Mouse (Mus musculus) gastrocnemius, postnatal 36 days (tissue): ENCODE measurements around the gene Fndc3b. TPM values are rescaled to one million over a fixed set of nuclear protein-coding genes. Genes with fewer than 3 reads are reported as not detected.

Source experiments
- DNase-seq, 2 experiments: peaks; one replicate each; pipeline ENCODE4 v3.0.0; 2022
- intact Hi-C: fragments of 180-260 bp; cut with DNase I; formaldehyde crosslinking; loops from one replicate; pipeline ENCODE4 v1.15.1; 2025
- total RNA-seq, 2 experiments: library from RNA; stranded (reverse); gene quantifications; 2 replicates each; pipeline ENCODE4 v1.2.3; 2021

Fndc3b gene
- total RNA-seq, 2 experiments from 2014 or later = 17.1 to 22.2 TPM

DNA sequence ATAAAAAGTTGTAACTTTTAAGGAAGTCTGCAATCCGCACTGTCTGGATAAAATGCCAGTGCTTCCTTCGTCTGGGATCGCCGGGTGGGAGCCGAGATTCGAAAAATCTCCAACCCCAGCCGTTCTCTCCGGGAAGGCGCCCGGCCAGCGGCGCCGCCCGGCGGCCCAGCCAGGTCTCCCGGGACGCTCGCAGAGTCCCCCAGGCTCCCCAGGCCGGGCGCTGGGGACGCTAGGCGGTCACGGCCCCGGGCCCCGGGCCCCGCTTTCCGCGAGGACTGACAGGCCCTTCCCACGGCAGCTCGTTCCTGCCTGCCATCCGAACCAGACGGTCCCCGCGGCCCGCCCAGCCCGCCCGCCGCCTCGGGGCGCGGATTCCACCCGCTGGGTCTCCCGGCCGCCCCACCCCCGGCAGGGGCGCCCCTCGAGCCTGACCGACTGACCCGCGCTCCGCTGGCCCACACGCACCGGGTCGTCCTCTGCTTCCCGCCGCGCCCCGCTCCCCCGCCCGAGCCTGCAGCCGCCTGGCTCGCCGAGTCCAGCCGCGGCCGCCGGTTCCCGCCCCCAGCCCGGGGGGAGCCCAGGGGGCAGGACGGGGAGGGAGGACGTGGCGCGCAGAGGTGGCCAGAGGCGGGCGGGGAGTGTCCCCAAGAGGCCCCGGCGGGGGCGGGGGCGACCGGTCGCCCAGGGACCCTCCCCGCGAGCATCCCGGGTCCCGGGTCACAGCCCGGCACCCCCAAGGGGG lies 1.0 kb downstream of the Fndc3b start:
- intact Hi-C loops = loop anchor here (2.0 to 5.0 kb wide), 2 partner anchors 138 to 153 kb away; no protein-coding TSS in a partner anchor
- DNase-seq = peak; percentile 76 to 82

DNA sequence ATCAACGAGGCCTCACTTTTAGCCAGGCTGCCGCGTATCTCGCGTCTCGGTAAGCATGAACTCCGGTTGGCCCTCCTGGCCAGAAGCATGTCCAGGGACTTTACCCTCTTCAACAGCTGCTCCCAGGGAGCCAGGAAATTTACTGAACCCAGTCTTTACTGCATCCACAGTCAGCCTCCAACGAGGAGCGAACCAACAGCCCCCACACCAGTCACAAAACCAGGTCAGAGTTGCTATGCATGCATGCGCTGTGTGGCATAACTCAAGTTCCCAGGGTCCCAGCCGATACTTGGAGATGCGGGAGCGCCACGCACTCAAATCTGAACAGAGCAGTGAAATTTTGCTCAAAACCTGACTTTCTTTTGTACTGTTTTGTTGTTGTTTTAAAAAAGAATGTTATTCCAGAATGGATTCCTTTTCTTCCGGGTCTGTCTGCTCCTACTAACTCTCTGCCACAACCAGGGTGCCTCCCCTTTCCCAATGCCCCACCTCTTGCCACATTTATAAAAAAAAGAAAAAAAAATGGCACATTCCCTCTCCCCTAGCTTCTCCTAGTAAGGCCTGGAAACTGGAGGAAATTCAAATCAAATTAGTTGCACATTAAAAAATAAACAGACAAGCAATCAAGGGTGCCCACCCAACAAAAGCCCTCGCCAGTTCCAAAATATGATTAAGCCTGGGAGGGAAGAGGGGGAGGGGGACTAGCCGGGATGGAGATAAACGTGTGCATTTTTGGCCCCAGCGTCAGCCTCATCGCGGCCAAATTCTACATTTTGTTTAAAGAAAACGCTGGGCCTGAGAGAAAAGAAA lies 1.8 kb downstream of the Fndc3b start:
- peak in 1 of 2 experiments; percentile 24 for DNase-seq
- intact Hi-C loops = no loop called here

DNA sequence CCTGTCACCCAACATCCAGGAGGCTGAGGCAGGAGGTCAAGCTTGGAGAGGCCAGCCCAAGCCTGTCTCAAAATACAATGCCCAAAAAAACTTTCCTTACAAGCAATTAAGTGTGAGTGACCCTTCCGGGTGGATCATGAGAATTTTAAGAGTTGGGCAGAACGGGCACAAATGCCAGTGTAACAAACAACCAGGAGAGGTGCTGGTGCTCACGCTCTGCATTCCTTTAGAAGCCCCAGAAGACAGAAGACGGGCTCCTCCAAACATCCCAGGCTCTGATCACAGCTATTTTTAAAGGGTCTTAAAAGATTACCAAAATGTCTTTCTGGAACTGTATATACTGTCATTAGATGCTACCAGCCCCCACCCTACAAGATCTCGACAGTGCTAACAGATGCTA lies 2.5 kb downstream of the Fndc3b start:
- no peak for DNase-seq
- intact Hi-C loops = no loop called here

DNA sequence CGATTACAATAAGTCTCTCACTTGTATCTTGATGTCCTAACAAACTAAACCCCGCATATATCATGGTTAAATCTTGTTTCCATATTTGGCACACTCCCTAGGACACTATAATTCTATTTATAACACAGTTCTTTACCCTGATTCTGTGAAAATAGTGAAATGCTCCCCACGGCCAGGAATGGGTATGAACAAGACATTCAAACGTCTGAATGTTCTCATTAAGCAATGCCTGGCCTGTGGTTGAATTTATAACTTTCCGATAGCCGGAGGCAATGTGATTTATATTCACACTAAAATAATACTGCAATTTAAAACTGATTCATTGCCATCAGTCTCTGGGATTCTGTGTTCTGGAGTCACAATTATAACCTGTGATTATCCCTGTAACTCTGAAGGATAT lies 5.3 kb downstream of the Fndc3b start:
- intact Hi-C loops = no loop called here
- no peak for DNase-seq

DNA sequence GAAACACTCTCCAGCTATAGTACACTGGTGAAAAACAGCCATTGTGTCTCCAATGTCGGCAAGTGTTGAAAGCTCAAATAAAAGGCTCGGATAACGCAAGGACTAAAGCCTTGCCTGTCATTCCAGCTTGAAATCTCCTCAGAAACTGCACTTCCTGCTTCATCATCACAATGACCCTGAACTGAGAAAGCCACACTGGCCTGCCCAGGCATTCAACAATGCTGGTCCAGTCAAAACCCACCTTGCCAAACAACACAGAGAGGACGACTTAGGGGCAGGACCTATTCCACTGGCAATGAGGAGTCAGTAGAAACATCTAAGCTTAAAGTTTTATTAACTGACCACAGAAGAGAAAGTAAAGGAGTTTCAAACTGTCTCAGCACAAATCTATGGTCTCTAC lies 6.1 kb downstream of the Fndc3b start:
- intact Hi-C loops = no loop called here
- no peak for DNase-seq

DNA sequence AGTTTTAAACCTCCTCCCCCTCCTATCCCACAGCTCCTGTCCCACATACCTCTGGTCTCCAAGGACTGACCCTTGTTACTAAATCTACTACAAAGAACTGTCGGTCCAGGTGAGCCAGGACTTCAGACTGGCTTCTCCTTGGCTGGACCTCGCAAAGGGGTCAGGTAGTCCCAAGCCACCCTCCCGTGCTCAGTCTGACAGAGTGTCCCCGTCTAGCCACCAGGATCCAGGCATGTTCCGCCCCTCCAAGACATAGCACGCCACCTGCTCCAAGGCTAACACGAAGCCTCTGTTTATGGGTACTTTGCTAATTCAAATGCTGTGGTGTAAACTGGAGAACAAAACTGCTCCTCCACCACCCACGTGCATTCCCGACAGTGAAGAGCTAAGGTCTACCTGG lies 6.5 kb downstream of the Fndc3b start:
- DNase-seq = no peak
- intact Hi-C loops = no loop called here

DNA sequence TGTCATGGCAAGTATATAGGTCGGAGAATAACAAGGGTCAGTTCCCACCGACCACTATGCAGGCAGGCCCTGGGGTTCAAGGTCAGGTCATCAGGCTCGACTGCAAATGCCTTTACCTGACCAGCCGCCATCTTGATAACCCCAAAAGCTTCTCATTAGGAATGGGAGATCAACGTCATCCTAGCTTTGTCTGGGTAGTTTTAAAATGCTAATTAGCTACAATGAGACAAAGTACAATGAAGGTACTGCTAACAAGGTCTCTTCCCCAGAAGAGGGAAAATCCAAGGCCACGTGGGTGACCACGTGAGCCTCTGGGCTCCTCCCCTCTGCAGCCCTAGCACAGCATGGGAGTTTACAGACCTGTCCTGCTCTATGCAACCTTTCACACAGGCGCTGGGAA lies 7.6 kb downstream of the Fndc3b start:
- intact Hi-C loops = no loop called here
- DNase-seq = no peak

DNA sequence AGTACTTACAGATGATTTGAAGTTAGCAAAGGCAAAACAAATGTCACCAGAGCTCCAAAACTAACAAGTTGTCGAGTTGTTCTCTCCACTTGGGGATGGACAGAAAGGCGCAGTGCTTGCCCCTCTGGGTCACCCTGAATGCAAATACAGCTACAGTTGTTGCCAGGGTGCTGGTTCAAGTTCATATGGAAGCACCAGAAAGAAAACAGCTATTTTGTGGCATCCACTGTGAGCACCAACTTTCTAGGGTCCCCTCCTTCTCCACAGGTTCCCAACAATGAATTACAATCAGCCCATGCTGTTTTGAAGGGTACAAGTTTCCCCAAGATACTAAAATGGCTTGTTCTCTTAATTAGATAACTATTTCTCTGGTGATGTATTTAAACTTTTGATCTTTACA lies 8.0 kb downstream of the Fndc3b start:
- no peak for DNase-seq
- intact Hi-C loops = no loop called here

DNA sequence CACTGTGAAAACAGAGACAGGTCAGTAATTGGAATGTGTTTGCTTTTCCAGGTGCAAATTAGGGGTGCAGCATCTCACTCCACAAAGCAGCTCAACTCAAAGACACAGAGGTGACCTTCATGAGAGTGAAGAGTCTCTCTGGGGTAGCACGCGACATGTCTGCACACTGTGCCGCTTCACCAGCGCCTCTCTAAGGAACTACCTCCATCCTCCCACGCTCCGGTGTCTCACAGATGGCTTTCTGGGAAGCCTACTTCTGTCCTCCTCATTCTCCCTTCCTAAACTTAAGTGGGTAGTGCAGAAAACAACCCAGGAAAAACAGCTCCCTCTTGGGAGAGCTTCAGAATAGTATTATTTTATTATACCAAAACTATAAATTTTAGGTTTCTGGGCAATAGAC lies 12.4 kb downstream of the Fndc3b start:
- intact Hi-C loops = no loop called here

DNA sequence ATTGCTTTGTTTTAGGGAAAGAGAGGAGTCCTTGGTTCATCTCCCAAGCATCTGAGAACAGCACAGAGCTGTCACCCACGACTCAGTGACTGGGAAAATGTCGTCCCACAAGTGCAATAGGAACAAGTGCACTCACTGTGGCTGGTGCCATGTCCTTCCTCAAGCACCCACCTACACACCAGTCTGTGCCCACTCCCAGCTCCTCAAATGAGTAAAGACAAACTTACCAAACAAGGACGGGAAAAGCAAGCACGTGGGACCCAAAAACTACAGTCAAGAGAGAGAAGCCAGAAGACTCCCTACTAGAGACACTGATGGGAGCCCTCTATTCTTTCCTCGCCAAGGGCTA lies 14.7 kb downstream of the Fndc3b start:
- no peak for DNase-seq
- intact Hi-C loops = no loop called here

More for the DNA sequence above, 12.4 kb downstream of the Fndc3b start:
- no peak for DNase-seq

DNA sequence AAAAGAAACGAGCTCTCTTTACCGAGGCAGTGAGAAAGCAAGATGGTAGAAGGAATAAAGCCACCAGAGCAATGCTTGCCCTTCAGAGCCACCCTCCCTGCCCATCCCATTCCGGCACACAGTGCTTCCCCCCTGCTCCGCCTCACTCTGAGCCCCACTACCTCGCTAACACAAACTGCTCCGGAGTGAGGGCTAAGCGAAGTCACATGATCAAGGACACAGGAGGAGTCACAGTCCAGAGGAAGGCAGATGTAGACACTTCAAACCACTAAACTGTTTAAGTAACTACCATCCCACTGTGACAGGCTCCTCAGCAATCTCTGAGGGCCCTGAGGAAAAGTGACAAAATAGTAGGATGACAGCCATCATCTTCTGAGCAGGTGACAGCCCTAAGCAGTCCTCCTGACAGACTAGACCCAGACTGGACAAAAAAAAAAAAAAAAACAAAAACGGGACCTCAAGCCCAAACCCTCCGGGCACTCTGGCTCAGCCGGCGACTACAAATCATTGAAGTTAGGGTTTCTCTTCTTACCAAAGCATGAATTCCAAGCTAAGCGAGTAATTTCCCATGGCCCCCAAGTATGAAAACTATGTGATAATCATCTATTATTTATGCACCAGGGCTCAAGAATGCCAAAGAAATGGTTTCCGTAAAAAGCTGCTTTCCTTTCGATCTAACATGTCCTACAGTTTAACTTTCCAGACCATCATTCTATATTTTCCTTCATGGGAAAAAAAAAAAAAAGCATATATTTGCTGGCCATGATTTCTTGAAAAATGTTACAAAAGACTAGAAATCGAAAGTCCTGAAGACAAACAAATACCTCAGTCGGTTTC lies 15.3 kb downstream of the Fndc3b start:
- intact Hi-C loops = no loop called here

DNA sequence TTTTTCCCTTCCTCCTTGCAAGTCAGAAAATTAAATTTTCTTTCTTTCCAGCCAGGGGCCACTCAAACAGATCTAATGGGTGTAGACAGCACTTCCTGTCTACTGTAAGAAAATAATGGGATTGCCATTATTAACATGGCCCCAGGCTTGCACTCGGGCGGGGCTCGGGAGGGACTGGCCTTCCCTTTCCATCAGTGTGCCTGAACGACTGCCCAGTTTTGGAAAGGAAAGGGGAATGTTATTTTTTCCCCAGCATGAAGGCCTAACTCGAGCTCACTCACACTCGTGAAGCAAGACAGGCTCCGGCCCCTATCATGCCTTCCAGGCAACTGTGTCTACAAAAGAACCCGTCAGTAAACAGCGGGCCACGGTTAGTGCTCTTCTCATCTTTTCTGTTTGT lies 16.5 kb downstream of the Fndc3b start:
- no peak for DNase-seq
- intact Hi-C loops = no loop called here

More for the DNA sequence above, 15.3 kb downstream of the Fndc3b start:
- no peak for DNase-seq

DNA sequence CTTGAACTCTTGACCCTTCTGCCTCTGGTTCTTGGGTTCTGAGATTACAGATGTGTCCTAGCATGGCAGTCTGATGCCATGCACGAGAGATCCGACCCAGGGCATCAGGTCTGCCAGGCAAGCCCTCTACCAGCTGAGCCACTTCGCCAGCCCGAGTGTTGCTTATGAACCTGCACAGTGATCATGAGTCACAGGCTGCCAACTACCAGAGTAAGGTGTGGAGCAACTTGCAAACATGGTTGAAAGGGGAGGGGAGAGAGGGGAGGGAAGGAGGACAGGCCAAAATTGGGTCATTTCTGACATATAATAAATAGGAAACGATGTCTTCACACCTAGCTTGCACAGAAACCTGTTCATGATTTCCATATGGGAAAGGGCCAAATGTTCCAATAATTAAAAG lies 17.0 kb downstream of the Fndc3b start:
- no peak for DNase-seq
- intact Hi-C loops = no loop called here

DNA sequence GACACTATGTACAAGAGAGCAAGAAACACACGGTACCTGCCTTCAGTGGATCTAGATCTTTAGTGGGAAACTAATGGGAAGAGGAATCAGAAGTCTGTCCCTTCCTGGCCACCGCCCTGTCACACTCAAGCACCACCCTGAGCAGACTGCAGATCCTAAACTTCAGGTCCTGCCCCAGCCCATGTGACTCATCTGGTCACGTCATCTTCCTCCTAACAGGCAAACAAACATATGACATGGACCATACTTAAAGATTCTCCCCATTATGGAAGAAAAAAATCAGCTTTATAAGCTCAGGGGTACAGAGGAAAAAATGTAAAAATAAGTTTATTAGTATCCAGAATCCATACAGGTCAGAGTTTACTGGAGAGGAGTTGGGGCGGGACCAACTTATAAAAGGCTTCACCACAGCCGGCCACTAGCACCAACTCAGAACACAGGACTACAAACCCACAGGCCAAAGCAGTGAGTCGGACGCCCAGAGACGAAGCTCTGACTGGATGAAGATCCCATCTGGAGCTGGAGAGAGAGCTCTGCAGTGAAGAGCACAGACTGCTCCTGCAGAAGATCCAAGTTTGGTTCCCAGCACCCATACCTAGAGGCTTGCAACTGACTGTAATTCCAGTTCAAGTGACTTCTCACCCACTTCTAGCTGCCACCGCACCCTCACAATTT lies 19.5 kb downstream of the Fndc3b start:
- no peak for DNase-seq
- intact Hi-C loops = no loop called here

DNA sequence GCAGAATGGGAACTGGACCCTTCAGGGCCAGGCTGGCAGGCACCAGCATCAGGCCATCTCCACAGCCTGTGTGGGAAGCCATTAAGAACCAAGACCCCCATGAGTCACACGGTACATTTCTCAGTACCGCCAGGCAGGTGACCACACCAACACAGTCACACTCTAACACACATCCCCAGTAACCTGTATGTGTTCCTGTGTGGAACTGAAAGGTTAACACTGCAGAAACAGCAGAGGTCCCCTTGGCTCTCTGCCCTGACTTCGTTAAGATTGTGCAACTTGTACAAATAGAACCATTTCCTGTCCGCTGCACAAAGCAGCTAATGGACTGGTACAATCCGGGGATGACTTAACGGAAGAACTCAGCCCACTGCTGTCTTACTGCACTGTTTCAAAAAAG lies 21.1 kb downstream of the Fndc3b start:
- intact Hi-C loops = no loop called here

DNA sequence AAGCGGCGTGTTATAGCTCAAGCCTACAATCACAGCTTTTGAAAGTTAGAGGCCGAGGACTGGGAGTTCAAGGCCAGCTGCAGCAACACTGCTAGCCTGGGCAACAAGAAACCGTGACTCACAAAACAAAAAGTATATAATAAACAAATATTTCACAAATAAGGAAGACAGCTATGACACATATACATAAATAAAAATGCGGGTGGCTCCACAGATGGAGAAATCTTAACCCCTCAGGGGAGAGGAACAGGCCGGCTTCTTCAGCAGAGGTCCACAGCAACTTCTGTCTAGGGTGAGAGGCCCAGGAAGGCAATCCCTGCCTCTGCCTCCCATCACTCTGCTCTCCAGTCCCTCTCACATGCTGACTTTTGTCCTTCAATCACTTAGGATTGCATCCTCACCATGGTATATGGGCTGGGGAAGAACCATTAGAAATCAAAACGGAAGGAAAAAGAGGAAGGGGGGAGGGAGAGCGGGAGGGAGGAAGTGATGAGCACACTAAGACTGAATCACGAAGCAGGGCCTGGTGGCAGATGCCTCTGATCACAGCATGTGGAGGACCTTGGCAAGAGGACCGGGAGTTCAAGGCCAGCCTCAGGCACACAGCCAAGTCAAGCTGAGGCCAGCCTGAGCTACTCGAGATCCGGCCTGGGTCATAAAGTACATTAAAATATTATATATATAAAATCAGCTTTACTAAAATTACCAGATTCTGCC lies 21.8 kb downstream of the Fndc3b start:
- intact Hi-C loops = no loop called here
- no peak for DNase-seq

More for the DNA sequence above, 21.1 kb downstream of the Fndc3b start:
- DNase-seq = peak in 1 of 2 experiments; percentile 67

DNA sequence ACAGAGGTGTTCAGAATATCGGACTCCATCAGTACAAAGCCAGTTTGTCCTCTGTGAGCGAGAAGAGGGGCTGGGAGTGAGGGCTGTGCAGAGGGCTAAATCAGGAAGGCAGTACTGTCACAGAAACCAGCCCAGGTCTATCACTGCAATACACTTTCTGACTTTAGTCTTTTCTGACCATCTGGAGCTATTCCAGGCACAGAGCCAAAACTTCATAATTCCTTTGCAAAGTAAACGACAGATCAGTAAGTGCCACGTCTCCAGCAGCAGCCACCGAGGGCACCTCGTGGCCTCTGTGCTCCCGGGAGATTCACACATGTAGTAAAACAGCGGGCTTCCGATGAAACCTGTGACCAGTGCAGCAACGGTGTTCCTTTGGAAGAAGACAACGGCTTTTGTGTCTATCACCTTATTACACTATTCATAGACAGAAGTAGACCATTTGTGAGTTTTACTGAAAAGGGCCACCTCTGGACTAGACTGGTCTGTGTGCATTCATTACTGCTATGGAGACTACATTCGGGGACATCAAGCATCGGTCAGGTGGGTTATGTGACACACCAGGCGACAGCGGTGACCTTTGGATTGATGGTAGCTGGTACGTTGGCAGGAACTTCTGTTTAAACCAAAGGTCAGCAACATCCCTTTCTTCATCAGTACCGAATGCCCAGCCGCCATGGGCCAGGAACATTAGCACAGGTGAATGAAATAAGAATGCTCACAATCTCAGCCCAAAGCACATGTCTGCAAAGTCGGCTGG lies 24.2 kb downstream of the Fndc3b start:
- intact Hi-C loops = no loop called here
- no peak for DNase-seq

DNA sequence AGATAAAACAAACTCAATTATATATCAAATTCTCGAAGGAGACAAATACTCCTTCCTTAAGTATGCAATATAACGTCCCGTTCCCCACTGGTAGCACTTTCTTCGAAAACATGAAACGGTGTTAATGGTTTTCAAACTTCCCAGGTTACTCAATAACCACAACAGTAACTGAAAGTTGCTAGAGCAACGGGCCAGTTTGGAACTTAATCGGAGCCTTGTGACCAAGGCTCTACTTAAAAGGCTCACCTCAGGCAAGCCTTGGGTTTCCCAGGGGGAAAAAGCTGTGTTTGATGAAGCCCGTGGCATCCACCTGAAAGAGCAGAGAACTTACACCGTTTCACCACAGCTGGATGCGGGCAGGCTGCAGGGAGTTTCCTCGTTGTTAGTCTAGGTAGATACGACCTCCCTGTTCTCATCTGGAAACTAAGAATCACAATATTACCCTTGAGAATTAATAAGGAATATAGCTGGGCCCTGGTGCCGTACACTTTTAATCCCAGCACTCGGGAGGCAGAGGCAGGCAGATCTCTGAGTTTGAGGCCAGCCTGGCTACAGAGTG lies 25.4 kb downstream of the Fndc3b start:
- no peak for DNase-seq
- intact Hi-C loops = no loop called here

DNA sequence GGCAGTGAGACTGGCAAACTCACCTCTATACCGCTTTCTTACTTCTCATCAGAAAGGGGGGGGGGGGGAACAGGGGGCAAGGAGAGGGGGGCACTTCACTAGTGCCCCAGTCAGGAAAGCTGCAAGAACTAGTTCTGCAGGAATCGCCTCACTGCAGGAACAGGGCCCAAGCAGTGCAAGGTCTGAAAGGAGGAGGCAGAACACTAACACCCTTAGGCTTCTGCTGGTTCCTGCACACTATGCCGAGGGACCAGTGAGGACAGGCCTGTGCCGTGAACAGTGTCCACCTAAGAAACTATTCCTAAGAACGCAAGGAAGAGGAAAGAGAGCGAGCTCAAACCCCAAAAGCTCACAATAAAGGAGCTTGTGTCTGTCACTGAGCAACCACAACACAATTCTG lies 26.0 kb downstream of the Fndc3b start:
- intact Hi-C loops = no loop called here
- DNase-seq = no peak
